Mouse (Mus musculus) erythroblast, embryonic 14.5 days (primary cell): ENCODE data around the gene Rraga.

Experiments
- GATA1 ChIP-seq: IDR thresholded peaks from 2 replicates; pipeline ENCODE4 v1.6.1; 2012; ENCODE audit warnings: low read length, inconsistent platforms, mixed read lengths
- TAL1 ChIP-seq: IDR thresholded peaks from 3 replicates; pipeline ENCODE4 v1.6.1; 2012; ENCODE audit warnings: low read length, inconsistent platforms, mixed read lengths

DNA sequence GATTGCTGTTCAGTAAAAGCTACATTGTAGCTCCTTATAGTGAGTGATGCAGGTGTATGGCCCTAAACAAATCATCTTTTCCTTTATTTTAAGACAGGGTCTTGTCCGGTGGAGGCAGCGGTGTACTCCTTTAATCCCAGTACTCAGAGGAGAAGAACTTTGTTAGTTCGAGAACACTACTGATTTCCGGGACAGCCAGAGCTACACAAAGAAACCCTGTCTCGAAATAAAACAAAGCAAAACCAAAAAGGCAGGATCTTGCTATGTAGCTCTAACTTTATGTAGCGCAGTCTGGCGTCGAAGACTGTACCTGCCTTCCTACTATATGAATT, 36.8 kb downstream of the Rraga start:
- TF ChIP-seq TAL1 (no peak), GATA1 (no peak)
